Mouse (Mus musculus) cerebellum, postnatal 10 days (tissue): ENCODE results near the gene Olfr419.

Source experiments
- DNase-seq, 2 experiments: peaks; one replicate each; pipeline ENCODE4 v3.0.0; 2021; ENCODE audit warnings: mixed read lengths in 2 of 2

The Olfr419 gene

GRCm38 (mm10) chr1:174251961-174252360 is at the start of gene Olfr419:
TSS of gene Olfr419 (minus strand) at chr1:174252061.
- DNase-seq: no peak

GRCm38 (mm10) chr1:174270643-174271042 is 18.8 kb upstream of the Olfr419 start:
- no peak for DNase-seq

GRCm38 (mm10) chr1:174269162-174269561 is 17.3 kb upstream of the Olfr419 start:
- no peak for DNase-seq

- no peak for DNase-seq
Observed at GRCm38 (mm10) chr1:174267816-174268215, 16.0 kb upstream of the Olfr419 start.

- DNase-seq: peak; percentile 60 to 62
Observed at GRCm38 (mm10) chr1:174250376-174250775, 1.5 kb downstream of the Olfr419 start.

GRCm38 (mm10) chr1:174247170-174247569 is 4.7 kb downstream of the Olfr419 start:
- no peak for DNase-seq

GRCm38 (mm10) chr1:174246080-174246479 is 5.8 kb downstream of the Olfr419 start:
- no peak for DNase-seq

- peak in 1 of 2 experiments; percentile 4 for DNase-seq
Observed at GRCm38 (mm10) chr1:174244621-174245020, 7.2 kb downstream of the Olfr419 start.

- DNase-seq: no peak
Observed at GRCm38 (mm10) chr1:174239916-174240315, 11.9 kb downstream of the Olfr419 start.

- no peak for DNase-seq
Observed at GRCm38 (mm10) chr1:174216528-174217204, 35.2 kb downstream of the Olfr419 start.

GRCm38 (mm10) chr1:174215270-174216038 is 36.4 kb downstream of the Olfr419 start:
- DNase-seq: no peak

- no peak for DNase-seq
Observed at GRCm38 (mm10) chr1:174212286-174212685, 39.6 kb downstream of the Olfr419 start.

GRCm38 (mm10) chr1:174204699-174205098 is 47.2 kb downstream of the Olfr419 start:
- no peak for DNase-seq
